Mouse (Mus musculus) hindbrain, embryonic 11.5 days (tissue): ENCODE measurements around the gene Gm13539. TPM values are rescaled to one million over a fixed set of nuclear protein-coding genes. Genes with fewer than 3 reads are reported as not detected.

Experiments used
- polyA plus RNA-seq: library from polyadenylated mRNA; unstranded; fragments of >200 nt; fragmentation: Nextera tagmentation; extraction: Ambion mirVana; gene quantifications from 2 replicates; pipeline ENCODE4 v1.2.1, GENCODE M21; 2014

The Gm13539 gene
- polyA plus RNA-seq, 1 experiment from 2014 or later: not detected

Other genes with a start within 250 kb of the Gm13539 start
- gene Traf2, start 235.3 kb upstream of the Gm13539 start, polyA plus RNA-seq: 25.3 and 32.3 TPM in 2 replicates
- 380 and 436 TPM in 2 replicates for gene Edf1, start 224.4 kb upstream of the Gm13539 start, polyA plus RNA-seq
- 3.0 and 4.2 TPM in 2 replicates for gene Mamdc4, start 207.4 kb upstream of the Gm13539 start, polyA plus RNA-seq
- 161 and 167 TPM in 2 replicates for gene Phpt1, start 207.0 kb upstream of the Gm13539 start, polyA plus RNA-seq
- 0.38 and 0.59 TPM in 2 replicates for gene Ajm1, start 200.5 kb upstream of the Gm13539 start, polyA plus RNA-seq
- 53.3 and 55.3 TPM in 2 replicates for gene Rabl6, start 173.7 kb upstream of the Gm13539 start, polyA plus RNA-seq
- 0.14 and 0.22 TPM in 2 replicates for gene Ccdc183, start 164.6 kb upstream of the Gm13539 start, polyA plus RNA-seq
- 17.6 and 18.0 TPM in 2 replicates for gene Tmem141, start 160.3 kb upstream of the Gm13539 start, polyA plus RNA-seq
- gene Fcna, start 154.2 kb upstream of the Gm13539 start, polyA plus RNA-seq: 0.57 and 0.82 TPM in 2 replicates
- gene Lcn8, start 129.1 kb upstream of the Gm13539 start, polyA plus RNA-seq: not detected in 2 replicates
- not detected in 2 replicates for gene Lcn5, start 124.3 kb upstream of the Gm13539 start, polyA plus RNA-seq
- gene Lcn6, start 105.5 kb upstream of the Gm13539 start, polyA plus RNA-seq: not detected in 2 replicates
- gene Lcn10, start 99.5 kb upstream of the Gm13539 start, polyA plus RNA-seq: 0.20 TPM in 1 of 2 replicates, not detected in the other
- gene Obp2a, start 82.2 kb upstream of the Gm13539 start, polyA plus RNA-seq: not detected in 2 replicates
- gene Bmyc, start 75.5 kb upstream of the Gm13539 start, polyA plus RNA-seq: 65.1 and 71.6 TPM in 2 replicates
- not detected in 2 replicates for gene Obp2b, start 45.2 kb upstream of the Gm13539 start, polyA plus RNA-seq
- not detected in 2 replicates for gene Lcn3, start 16.7 kb upstream of the Gm13539 start, polyA plus RNA-seq
- gene Lcn11, start 5.2 kb upstream of the Gm13539 start, polyA plus RNA-seq: not detected in 2 replicates
- not detected in 2 replicates for gene Glt6d1, start 33.6 kb downstream of the Gm13539 start, polyA plus RNA-seq
- gene Lcn9, start 40.9 kb downstream of the Gm13539 start, polyA plus RNA-seq: not detected in 2 replicates
- not detected in 2 replicates for gene Sohlh1, start 65.0 kb downstream of the Gm13539 start, polyA plus RNA-seq
- 0.64 and 0.86 TPM in 2 replicates for gene Kcnt1, start 81.5 kb downstream of the Gm13539 start, polyA plus RNA-seq
- gene Camsap1, start 201.0 kb downstream of the Gm13539 start, polyA plus RNA-seq: 34.9 and 50.4 TPM in 2 replicates
- 106 and 111 TPM in 2 replicates for gene Ubac1, start 239.5 kb downstream of the Gm13539 start, polyA plus RNA-seq